Mouse (Mus musculus): ENCODE data around the gene Hdac5.

Gene Hdac5

GRCm38 (mm10) chr11:102216056-102216885 is 13.7 kb downstream of the Hdac5 start:
- peak; percentile 78 for DNase-seq (ENCODE audit: low read depth, low spot score)

- DNase-seq (ENCODE audit: low read depth, low spot score): no peak
These were observed 14.5 kb downstream of the Hdac5 start for GRCm38 (mm10) chr11:102215511-102215910.

GRCm38 (mm10) chr11:102214430-102215156 is 15.4 kb downstream of the Hdac5 start:
- DNase-seq (ENCODE audit: low read depth, low spot score): no peak

- no peak for DNase-seq (ENCODE audit: low read depth, low spot score)
These were observed 18.0 kb downstream of the Hdac5 start for GRCm38 (mm10) chr11:102211936-102212341.

GRCm38 (mm10) chr11:102211011-102211410 is 19.0 kb downstream of the Hdac5 start:
- DNase-seq (ENCODE audit: low read depth, low spot score): no peak

GRCm38 (mm10) chr11:102210185-102210584 is 19.8 kb downstream of the Hdac5 start:
- no peak for DNase-seq (ENCODE audit: low read depth, low spot score)

GRCm38 (mm10) chr11:102209742-102210141 is 20.2 kb downstream of the Hdac5 start:
- no peak for DNase-seq (ENCODE audit: low read depth, low spot score)

- no peak for DNase-seq (ENCODE audit: low read depth, low spot score)
These were observed 21.1 kb downstream of the Hdac5 start for GRCm38 (mm10) chr11:102208846-102209245.

GRCm38 (mm10) chr11:102207825-102208777 is 21.9 kb downstream of the Hdac5 start:
- DNase-seq (ENCODE audit: low read depth, low spot score): no peak

GRCm38 (mm10) chr11:102206481-102206880 is 23.5 kb downstream of the Hdac5 start:
- DNase-seq (ENCODE audit: low read depth, low spot score): no peak

- peak; percentile 88 for DNase-seq (ENCODE audit: low read depth, low spot score)
These were observed 28.6 kb downstream of the Hdac5 start for GRCm38 (mm10) chr11:102201408-102201821.

GRCm38 (mm10) chr11:102199856-102200255 is 30.1 kb downstream of the Hdac5 start:
- no peak for DNase-seq (ENCODE audit: low read depth, low spot score)

- no peak for DNase-seq (ENCODE audit: low read depth, low spot score)
These were observed 31.7 kb downstream of the Hdac5 start for GRCm38 (mm10) chr11:102198245-102198644.

- DNase-seq (ENCODE audit: low read depth, low spot score): no peak
These were observed 33.8 kb downstream of the Hdac5 start for GRCm38 (mm10) chr11:102196018-102196797.

GRCm38 (mm10) chr11:102193657-102194440 is 36.1 kb downstream of the Hdac5 start:
- no peak for DNase-seq (ENCODE audit: low read depth, low spot score)

- DNase-seq (ENCODE audit: low read depth, low spot score): no peak
These were observed 39.1 kb downstream of the Hdac5 start for GRCm38 (mm10) chr11:102190848-102191247.

GRCm38 (mm10) chr11:102189461-102190436 is 40.2 kb downstream of the Hdac5 start, which contains the start of gene G6pc3:
Gene G6pc3 (plus strand): TSS chr11:102189620.
- DNase-seq (ENCODE audit: low read depth, low spot score): peak; percentile 92

GRCm38 (mm10) chr11:102188980-102189379 is 41.0 kb downstream of the Hdac5 start:
- no peak for DNase-seq (ENCODE audit: low read depth, low spot score)

GRCm38 (mm10) chr11:102186235-102186634 is 43.7 kb downstream of the Hdac5 start:
- no peak for DNase-seq (ENCODE audit: low read depth, low spot score)

Data from telencephalon, adult 2 months (tissue).